Mouse (Mus musculus) left cerebral cortex, adult 2 months (tissue): ENCODE measurements around the gene 1600014C23Rik. TPM values are rescaled to one million over a fixed set of nuclear protein-coding genes. Genes with fewer than 3 reads are reported as not detected.

Source experiments
- DNase-seq, 2 experiments: peaks; one replicate each; pipeline ENCODE4 v3.0.0; 2021 to 2022; ENCODE audit warnings: low spot score in 2 of 2, mixed read lengths in 1 of 2; ENCODE audit errors: extremely low spot score in 1 of 2
- H3K27ac ChIP-seq: fragments of 200-600 bp; 2 replicates; pipeline ENCODE4 v1.8.1; 2022
- H3K4me3 ChIP-seq: fragments of 200-600 bp; 2 replicates; pipeline ENCODE4 v1.8.1; 2022
- CTCF ChIP-seq: fragments of 200-600 bp; IDR thresholded peaks from 2 replicates; pipeline ENCODE4 v1.8.1; 2022; ENCODE audit warnings: antibody characterized with exemption, mild to moderate bottlenecking, moderate library complexity
- intact Hi-C: fragments of 180-260 bp; cut with DNase I; formaldehyde crosslinking; loops from one replicate; pipeline ENCODE4 v1.15.1; 2025
- total RNA-seq, 2 experiments: library from RNA; stranded (reverse); gene quantifications; 2 replicates each; pipeline ENCODE4 v1.2.3; 2021

1600014C23Rik gene
- total RNA-seq, 2 experiments from 2014 or later, result not detected

DNA sequence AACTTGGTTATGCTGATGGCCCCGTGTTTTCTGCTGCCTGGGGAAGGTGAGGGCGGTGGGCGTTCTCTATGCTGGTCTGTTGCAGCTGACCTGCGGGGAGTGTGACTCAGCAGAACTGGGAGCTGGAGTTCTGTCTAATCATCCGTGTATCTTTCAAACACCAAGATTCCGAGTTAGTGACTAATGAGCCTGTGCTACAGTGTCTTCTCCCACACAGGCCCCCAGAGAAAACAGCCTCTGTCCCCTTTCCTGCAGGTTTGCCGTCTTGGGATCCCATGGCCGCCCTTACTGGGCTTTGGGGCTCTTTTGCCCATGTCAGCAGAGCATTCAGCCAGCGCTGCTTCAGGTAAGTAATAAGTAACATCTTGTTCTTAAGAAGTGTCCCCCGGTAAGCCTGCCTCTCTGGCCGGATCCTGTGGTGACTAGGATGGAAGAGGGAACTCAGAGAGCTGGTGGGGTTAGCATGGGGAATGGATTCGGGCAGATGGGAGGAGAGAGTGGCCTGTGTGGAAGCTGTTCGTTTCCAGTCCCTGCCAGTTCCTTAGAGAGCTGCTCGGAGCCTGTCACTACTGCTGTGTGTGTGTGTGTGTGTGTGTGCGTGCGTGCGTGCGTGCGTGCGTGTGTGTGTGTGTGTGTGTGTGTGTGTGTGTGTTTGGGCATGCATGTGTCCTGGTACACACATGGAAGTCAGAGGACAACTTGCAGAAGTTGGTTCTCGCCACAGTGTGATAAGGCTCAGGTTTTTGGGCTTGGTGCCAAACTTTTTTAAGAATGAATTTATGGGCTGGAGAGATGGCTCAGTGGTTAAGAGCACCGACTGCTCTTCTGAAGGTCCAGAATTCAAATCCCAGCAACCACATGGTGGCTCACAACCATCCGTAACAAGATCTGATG lies 38.2 kb downstream of the 1600014C23Rik start:
- no peak overlapping the region for H3K4me3 ChIP-seq
- TF ChIP-seq CTCF, result no peak
- H3K27ac ChIP-seq, result no peak overlapping the region
- DNase-seq, result no peak
- intact Hi-C loops, result no loop called here

DNA sequence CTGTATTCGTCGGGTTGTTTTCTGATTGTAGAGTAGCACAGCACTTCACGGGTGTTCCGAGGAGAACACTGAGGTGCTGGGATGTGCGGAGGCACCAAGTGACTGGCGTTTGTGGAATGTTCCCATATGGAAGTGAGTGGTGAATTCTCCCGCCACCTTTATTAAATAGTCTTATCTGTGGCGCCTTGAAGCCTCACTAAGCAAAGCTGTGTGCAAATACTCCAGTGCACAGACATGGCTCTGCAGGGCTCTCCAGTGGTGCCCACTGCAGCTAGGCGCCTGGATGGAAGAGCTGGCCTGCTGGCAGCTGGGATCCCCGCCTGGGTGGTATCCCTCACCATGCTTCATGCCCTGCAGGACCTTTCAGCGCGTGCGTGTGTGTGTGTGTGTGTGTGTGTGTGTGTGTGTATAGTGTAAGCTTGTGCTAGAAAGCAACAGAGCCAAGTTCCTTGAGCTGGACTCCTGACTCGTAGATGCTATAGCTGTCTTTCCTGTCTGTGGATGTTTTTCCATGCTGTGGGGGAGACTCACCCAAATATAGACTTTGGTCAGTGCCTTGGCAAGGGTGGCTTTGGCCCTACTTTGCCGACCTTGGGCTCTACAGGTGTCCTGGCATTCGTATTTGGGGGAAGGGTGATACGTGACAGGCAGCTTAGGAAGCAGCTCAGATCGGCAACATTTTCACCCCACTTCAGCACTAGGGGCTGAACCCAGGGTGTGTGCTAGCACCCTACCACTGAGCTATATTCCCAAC lies 39.7 kb downstream of the 1600014C23Rik start:
- Histone ChIP-seq H3K4me3 (no peak overlapping the region), H3K27ac (no peak overlapping the region)
- no peak for TF ChIP-seq CTCF
- intact Hi-C loops, result no loop called here
- no peak for DNase-seq

DNA sequence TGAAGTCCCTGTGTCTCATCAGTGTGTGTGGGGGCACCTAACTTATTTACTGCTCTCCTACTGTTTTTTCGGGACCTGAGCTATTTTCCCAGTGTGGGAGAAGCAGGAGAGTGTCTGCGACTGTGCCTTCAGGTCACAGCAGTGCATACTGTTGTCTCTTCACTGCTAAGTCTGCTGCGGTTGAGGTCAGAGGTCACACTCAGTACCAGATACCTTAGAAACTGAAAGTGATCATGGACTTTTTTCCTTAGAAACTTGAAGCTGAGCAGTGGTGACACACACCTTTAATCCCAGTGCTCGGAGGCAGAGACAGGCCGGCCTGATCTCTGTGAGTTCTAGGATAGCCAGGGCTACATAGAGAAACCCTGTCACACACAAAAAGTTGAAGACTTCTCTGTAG lies 41.5 kb downstream of the 1600014C23Rik start:
- no peak overlapping the region for H3K4me3 ChIP-seq
- no peak for TF ChIP-seq CTCF
- H3K27ac ChIP-seq, result no peak overlapping the region
- DNase-seq, result no peak
- intact Hi-C loops, result no loop called here

DNA sequence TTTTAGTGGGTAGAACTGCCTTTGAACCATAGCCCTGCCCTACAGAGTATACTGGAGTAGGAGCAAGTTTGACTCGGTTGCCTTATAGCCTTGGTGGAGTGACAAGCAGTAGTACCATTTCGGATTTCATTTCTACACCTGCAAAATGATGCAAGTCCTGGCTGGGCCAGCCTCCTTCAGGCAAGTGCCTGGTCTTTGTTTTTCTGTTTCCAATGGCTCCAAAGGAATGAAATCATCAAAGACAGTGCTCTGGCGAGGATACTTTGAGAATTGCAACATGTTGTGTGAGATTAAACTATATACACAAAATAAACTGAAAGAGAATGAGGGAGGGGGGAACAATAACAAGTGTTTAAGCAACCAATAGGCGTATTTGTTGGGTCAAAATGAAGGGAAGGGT lies 43.6 kb downstream of the 1600014C23Rik start:
- H3K27ac ChIP-seq, result no peak overlapping the region
- DNase-seq, result no peak
- intact Hi-C loops, result no loop called here
- TF ChIP-seq CTCF, result no peak
- H3K4me3 ChIP-seq, result no peak overlapping the region

DNA sequence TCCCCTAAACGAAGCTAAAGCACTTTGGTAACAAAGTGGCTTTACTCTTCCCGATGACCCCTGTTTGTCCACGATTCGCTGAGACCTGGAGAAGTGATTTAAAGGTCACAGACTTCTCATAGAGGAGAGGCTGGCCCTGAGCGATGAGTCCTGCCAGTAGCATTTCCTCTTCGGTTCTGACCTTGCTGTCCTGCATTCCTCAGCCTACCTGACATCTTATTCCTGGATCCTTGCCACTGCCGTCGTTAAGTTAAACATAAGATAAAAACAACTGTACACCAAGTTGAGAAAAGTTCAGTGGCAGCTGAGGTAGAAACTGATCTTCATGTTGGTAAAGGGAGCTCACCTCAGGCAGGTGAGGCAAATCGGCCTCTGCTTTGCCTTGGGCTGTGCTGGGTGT lies 44.5 kb downstream of the 1600014C23Rik start:
- DNase-seq, result no peak
- TF ChIP-seq CTCF, result no peak
- intact Hi-C loops, result no loop called here
- Histone ChIP-seq H3K27ac (no peak overlapping the region), H3K4me3 (no peak overlapping the region)

DNA sequence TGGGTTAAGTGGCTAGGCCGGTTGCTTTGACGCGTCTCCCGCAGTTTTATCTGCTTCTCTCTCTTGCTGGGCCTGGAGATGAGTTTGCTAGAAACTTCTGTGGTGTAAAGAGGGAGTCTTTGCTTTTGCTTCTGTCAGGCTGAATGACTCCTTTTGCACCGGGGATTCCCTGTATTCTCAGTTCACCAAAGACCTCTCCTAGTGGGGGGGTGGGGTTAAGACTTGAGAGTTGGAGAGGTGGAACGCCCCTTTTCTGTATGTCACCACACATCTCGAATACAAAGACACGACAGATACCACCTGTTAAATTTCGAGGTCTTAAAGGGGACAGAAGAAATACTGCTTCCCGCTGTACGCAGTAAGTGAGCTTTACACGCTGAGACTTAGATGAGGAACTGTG lies 46.9 kb downstream of the 1600014C23Rik start, which contains the start of gene Tmem63b:
Gene Tmem63b (minus strand): TSS at position 190 of the 400 bp plus-strand sequence.
- no peak for TF ChIP-seq CTCF
- peak within 1 kb of the TSS; percentile 85 for H3K4me3 ChIP-seq
- peak within 1 kb of the TSS; percentile 98 for H3K27ac ChIP-seq
- intact Hi-C loops, result no loop called here
- no peak for DNase-seq

DNA sequence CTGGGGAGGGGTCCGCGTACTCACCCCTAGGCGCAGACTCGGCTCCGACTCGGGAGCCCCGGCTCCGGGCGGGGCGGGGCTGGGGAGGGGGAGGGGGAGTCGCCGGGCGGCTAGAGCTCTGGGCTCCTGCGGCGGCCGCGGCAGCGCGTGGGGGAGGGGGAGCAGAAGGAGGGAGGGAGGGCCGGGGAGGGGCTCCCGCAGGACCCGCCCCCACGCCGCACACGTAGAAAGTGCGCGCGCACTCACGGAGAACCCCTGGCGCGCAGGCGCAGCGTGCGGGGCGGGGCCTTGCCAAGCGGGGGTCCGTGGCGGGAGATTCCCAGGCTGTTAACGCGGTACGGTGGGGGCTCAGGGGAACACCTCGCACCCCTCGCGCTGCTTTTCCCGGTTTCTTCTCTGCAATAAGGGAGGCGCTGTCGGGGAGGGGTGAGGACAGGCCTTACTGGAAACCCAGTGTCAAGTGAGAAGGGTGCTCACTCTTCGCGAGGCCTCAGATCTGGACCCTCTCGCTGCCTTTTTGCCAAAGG lies 47.5 kb downstream of the 1600014C23Rik start, which contains the start of gene Mrpl14:
Gene Mrpl14 (plus strand): TSS at position 230 of the 527 bp plus-strand sequence.
- H3K4me3 ChIP-seq, result peak within 1 kb of the TSS; percentile 85
- intact Hi-C loops, result no loop called here
- peak within 1 kb of the TSS; percentile 98 for H3K27ac ChIP-seq
- peak; percentile 93 for DNase-seq
- TF ChIP-seq CTCF, result no peak

DNA sequence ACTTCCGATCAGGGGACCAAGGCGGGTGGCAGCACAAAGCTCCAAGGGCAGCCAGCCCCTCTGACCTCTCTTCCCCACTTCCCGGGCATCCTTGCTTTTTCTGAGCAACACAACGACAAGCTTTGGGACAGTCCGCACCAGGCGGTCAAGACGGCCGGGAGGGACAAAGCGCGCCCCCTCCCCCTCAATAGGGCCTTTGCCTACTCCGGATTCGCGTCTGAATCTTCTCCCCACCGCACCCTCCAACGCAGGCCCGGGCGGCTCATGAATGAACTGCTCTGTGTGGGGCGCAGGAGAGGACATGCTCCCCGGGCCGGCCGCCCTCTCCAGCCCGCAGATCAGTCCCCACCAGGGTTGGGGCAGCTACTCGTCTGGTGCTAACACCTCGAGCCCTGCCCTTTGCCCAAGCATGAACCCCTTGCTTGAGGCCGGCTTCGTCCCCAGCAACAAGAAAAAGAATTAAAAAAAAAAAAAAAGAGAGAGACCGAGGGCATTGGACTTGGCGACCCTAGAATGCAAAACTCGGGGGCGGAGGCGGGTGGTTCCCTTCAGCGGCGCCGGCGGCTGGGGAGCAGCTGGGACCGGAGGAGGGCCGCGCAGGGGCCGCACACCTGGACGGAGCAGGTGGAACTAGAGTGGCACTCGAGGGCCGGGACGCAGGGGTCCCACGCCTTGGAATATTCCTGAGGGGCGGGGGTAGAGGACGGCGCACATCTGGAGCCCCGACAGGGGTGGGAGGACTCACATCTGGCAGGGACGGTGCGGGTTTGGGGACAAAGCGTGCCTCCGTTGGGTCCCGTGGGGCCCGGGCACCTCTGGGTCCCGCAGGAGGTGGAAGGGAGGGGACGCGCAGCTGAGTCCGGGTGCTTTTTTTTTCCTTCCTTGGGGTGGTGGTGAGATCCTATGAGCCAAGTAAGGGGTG lies 48.2 kb downstream of the 1600014C23Rik start:
- H3K4me3 ChIP-seq, result peak overlapping the region; percentile 85
- TF ChIP-seq CTCF, result no peak
- intact Hi-C loops, result no loop called here
- peak overlapping the region; percentile 98 for H3K27ac ChIP-seq
- peak in 1 of 2 experiments; percentile 50 for DNase-seq

DNA sequence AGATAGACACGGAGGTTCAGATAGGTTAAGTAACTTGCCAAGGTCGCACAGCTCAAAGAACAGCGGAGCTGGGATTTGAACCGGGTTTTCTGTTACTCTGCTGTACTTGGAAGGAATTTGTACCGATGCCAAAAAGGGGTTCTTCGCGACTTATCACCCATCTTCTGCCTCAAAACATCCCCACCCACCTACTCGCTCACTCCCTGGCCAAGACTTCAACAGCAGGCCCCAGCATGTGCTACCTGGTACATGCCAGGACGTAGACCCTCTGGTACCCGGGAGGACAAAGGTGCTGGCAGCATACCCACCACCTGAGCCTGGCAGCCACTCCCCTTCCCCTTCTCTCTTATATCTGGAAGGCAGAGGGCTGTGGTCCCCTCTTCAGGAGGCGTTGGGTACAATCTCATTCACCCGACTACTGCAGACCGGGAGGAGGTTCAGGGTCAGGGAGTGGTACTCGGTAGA lies 48.9 kb downstream of the 1600014C23Rik start:
- no peak for TF ChIP-seq CTCF
- Histone ChIP-seq H3K4me3 (peak overlapping the region; percentile 85), H3K27ac (peak overlapping the region; percentile 98)
- intact Hi-C loops, result loop anchor here (5.0 kb wide), 1 partner anchor 348 kb away; the partner anchor contains the start of gene Vegfa
- DNase-seq, result no peak

Other genes starting within 250 kb of the 1600014C23Rik start
- gene Aars2, start 227.0 kb downstream of the 1600014C23Rik start, total RNA-seq, result 10 to 100 TPM; 27.2 to 29.1 TPM
- 1 to 10 TPM; 1.1 to 1.3 TPM for gene Tcte1, start 210.4 kb downstream of the 1600014C23Rik start, total RNA-seq
- gene Tmem151b, start 184.2 kb downstream of the 1600014C23Rik start, total RNA-seq, result 100 to 1,000 TPM; 132 to 133 TPM
- 1 to 10 TPM; 2.3 to 2.4 TPM for gene Nfkbie, start 178.1 kb downstream of the 1600014C23Rik start, total RNA-seq
- gene Slc35b2, start 170.0 kb downstream of the 1600014C23Rik start, total RNA-seq, result 10 to 100 TPM; 21.5 to 26.3 TPM
- 1,000 to 10,000 TPM; 1,492 to 1,507 TPM for gene Hsp90ab1, start 160.6 kb downstream of the 1600014C23Rik start, total RNA-seq
- 10 to 100 TPM; 19.7 to 23.6 TPM for gene Slc29a1, start 134.2 kb downstream of the 1600014C23Rik start, total RNA-seq
- not detected for gene Mymx, start 131.7 kb downstream of the 1600014C23Rik start, total RNA-seq
- gene Capn11, start 74.5 kb downstream of the 1600014C23Rik start, total RNA-seq, result 1 to 10 TPM in 1 of 2 experiments, under 1 TPM in 1; 0.25 to 1.5 TPM
- gene Mrpl14, start 47.5 kb downstream of the 1600014C23Rik start, total RNA-seq, result 10 to 100 TPM; 42.4 to 44.1 TPM
- 100 to 1,000 TPM; 176 to 184 TPM for gene Tmem63b, start 46.9 kb downstream of the 1600014C23Rik start, total RNA-seq